Mouse (Mus musculus) intestine, embryonic 16.5 days (tissue): Measurements from ENCODE around the gene Hmgb4. TPM values are rescaled to one million over a fixed set of nuclear protein-coding genes. Genes with fewer than 3 reads are reported as not detected.

Experiments used
- ATAC-seq: fragments of 200-750 bp; cut with Nextera tagmentation; 2 replicates; pipeline ENCODE4 v1.8.0; 2017; ENCODE audit warnings: moderate TSS enrichment, moderate library complexity
- H3K27ac ChIP-seq: fragments of 300-500 bp; sonication (generic); 2 replicates; pipeline ENCODE4 v1.5.1; 2014; ENCODE audit warnings: mild to moderate bottlenecking, low read length
- H3K27me3 ChIP-seq: fragments of 300-500 bp; sonication (generic); replicated peaks from 2 replicates; pipeline ENCODE4 v1.6.1; 2014; ENCODE audit warnings: low read length, control low read depth, mixed read lengths; ENCODE audit not compliant: control insufficient read depth, insufficient read depth
- H3K36me3 ChIP-seq: fragments of 300-500 bp; sonication (generic); 2 replicates; pipeline ENCODE4 v1.6.1; 2014; ENCODE audit warnings: low read length, control low read depth; ENCODE audit not compliant: control insufficient read depth, insufficient read depth
- H3K4me1 ChIP-seq: fragments of 300-500 bp; sonication (generic); 2 replicates; pipeline ENCODE4 v1.6.1; 2014; ENCODE audit warnings: low read length, control low read depth, mixed read lengths; ENCODE audit not compliant: control insufficient read depth, insufficient read depth
- H3K4me2 ChIP-seq: fragments of 300-500 bp; sonication (generic); 2 replicates; pipeline ENCODE4 v1.6.1; 2014; ENCODE audit warnings: low read depth, low read length, control low read depth
- H3K4me3 ChIP-seq: fragments of 300-500 bp; sonication (generic); 2 replicates; pipeline ENCODE4 v1.5.1; 2014; ENCODE audit warnings: mild to moderate bottlenecking, low read length
- H3K9ac ChIP-seq: fragments of 300-500 bp; sonication (generic); 2 replicates; pipeline ENCODE4 v1.6.1; 2014; ENCODE audit warnings: low read depth, low read length
- H3K9me3 ChIP-seq: fragments of 300-500 bp; sonication (generic); 2 replicates; pipeline ENCODE4 v1.6.1; 2016; ENCODE audit warnings: low read length, control low read depth; ENCODE audit not compliant: control insufficient read depth
- WGBS: fragments of 180-500 bp; shearing (Covaris S2); extraction: QIAGEN DNeasy Blood & Tissue Kit; methylation state at CpG from one replicate; pipeline ENCODE4 v1.1.7; 2014; 5-methylcytosine and 5-hydroxymethylcytosine counted together
- polyA plus RNA-seq: library from polyadenylated mRNA; unstranded; fragments of >200 nt; fragmentation: Nextera tagmentation; extraction: Ambion mirVana; gene quantifications from 2 replicates; pipeline ENCODE4 v1.2.1, GENCODE M21; 2015

The Hmgb4 gene
- polyA plus RNA-seq, 1 experiment from 2014 or later, result not detected

DNA sequence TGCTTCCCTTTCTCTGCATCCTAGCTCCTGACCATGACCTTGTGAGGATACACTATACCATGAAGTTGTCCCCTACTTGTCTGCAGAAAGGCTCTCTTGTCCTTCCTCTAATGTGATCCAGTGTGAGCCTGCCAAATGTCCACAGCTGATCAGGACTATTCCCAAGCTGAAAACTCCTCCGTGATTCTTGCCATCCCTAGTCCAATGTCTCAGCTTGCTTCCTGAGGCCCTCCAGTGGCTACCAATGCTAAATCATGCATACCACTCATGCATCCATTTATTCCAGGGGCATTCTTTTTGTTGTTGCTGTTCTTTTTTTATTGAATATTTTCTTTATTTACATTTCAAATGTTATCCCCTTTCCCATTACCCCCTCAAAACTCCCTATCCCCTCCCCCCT, 21.6 kb downstream of the Hmgb4 start:
- WGBS, result 35% methylated on average over 1 of the region's 1 CpGs
- H3K9ac ChIP-seq, result no peak overlapping the region
- H3K27ac ChIP-seq, result no peak overlapping the region
- no peak for ATAC-seq
- no peak overlapping the region for H3K4me2 ChIP-seq
- no peaks in the 10 kb centered on the region for H3K9me3 ChIP-seq
- no peak overlapping the region for H3K4me3 ChIP-seq
- H3K4me1 ChIP-seq, result no peaks in the 10 kb centered on the region
- no peaks in the 10 kb centered on the region for H3K27me3 ChIP-seq
- H3K36me3 ChIP-seq, result no peaks in the 10 kb centered on the region

DNA sequence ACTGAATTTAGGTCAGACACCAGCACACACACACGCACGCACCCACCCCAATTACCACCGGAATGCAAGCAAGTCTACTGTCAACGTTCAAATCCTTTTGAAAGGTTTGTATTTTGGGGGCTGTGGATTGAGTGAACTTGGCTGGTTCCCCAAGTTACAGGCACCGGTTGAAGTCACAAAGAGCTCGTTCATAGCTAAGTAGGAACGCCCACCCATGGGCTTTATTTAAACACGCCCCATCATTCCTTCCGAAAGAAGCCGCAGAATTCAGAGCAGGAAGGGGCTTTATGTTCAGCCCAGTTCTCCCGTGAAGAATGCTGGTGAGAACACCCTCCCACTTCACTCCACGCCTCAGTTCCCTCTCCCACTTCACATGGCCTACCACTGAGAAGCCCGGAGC, 27.3 kb downstream of the Hmgb4 start:
- no peak for ATAC-seq
- no peaks in the 10 kb centered on the region for H3K4me1 ChIP-seq
- no peaks in the 10 kb centered on the region for H3K9me3 ChIP-seq
- no peak overlapping the region for H3K9ac ChIP-seq
- 81% methylated on average over 13 of the region's 13 CpGs for WGBS
- no peak overlapping the region for H3K4me2 ChIP-seq
- no peak overlapping the region for H3K4me3 ChIP-seq
- no peak overlapping the region for H3K27ac ChIP-seq
- no peaks in the 10 kb centered on the region for H3K36me3 ChIP-seq
- no peaks in the 10 kb centered on the region for H3K27me3 ChIP-seq

DNA sequence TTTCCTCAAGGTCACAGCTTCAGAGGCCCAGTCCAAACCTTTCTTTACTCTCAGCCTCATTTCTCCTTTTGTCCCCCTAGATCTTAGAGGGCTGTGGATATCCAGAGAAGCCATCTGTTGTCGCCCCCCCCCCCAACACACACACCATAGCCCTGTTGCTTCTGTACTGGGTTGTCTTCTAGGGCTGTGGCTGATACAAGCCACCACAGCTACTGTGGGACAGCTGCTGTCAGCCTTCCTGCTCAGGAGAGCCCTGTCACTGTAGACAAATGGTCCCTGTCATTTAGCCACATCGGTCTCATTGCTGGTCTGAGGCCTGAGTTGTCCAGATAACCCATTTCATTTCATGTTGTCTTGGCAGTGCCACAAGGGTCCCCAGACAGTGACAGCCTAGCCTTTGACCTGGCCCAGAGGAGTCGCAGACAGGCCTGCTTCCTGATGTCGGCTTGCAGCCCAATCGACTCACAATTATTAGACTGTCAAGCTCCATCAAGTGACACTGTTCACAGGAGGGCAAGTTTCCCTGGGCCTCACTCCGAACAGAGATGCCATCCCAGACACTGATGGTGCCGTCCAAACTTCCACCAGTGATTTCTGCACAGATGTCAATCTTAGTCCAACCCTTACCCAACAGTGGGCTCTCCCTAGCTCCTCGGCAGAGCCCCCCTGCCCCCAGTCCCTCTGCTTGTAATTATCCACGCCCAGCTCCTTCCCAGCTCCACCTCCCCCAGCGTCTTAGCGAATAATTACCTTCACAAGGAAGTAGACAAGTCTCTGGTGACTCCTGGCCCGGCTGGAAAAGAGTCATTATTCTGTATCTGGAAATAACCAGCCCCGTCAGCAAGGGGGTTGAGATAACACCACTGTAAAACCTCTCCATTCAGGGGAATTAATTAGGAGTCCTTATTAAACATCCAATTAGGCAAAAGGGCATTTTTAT, 33.1 kb downstream of the Hmgb4 start:
- peak; percentile 38; the same call in 1 of the 2 replicates for ATAC-seq

DNA sequence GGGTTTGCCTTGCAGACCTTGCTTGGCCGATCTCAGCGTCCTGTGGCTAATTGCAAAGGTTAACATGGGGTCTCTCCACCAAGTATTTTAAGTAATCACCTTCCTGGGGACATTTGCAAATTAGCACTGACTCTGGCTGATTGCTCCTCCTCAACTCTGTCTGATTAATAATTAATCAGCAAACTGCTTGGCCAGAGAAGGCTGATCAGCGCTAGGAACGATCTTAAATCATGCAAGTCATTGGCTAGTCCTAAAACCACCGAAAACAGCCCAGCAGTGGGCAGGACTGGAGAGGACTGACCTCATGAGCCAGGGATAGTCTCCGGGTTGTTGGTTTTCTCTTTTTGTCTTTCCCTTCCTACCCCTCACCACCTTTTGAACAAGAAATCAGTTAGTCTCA, 36.3 kb downstream of the Hmgb4 start:
- Histone ChIP-seq H3K4me3 (no peak overlapping the region), H3K27me3 (no peaks in the 10 kb centered on the region), H3K27ac (no peak overlapping the region), H3K4me2 (no peak overlapping the region), H3K36me3 (no peaks in the 10 kb centered on the region), H3K4me1 (no peaks in the 10 kb centered on the region), H3K9me3 (no peaks in the 10 kb centered on the region), H3K9ac (no peak overlapping the region)
- no peak for ATAC-seq
- WGBS, result 55% methylated on average over 6 of the region's 6 CpGs

More for the DNA sequence above, 33.1 kb downstream of the Hmgb4 start:
- WGBS, result 43% methylated on average over 13 of the region's 13 CpGs
- Histone ChIP-seq H3K4me3 (no peak overlapping the region), H3K9ac (no peak overlapping the region), H3K27ac (no peak overlapping the region), H3K9me3 (no peaks in the 10 kb centered on the region), H3K4me2 (no peak overlapping the region), H3K4me1 (no peaks in the 10 kb centered on the region), H3K27me3 (no peaks in the 10 kb centered on the region), H3K36me3 (no peaks in the 10 kb centered on the region)

DNA sequence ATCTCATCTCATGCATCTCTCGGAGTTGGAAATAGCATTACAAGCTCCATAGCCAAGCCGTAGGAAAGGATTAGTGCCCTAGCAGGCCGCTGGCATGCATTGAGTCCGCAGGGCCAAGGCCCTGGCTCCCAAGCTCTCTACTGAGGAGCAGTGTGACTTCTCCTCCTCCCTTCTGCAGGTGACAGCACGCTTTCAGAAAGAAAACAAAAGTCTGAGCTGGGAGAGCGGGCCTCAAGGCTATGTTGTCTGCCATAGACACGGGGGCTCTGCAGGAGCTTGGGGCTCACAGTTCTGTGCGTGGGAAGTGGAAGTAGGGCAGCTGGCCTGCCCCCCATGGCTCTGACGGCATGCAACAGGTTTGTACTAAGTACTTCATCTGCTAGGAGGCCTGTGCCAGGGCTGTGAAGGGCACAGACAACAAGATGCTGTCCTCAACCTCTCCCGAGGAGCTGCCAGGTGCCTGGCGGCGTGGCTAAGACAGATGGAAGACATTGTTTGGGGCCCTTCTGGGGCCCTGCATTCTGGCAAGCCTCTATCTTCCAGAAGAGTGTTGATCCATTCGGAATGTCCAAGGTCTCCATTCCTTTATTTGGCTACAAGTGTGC, 42.7 kb downstream of the Hmgb4 start:
- Histone ChIP-seq H3K9me3 (no peaks in the 10 kb centered on the region), H3K27ac (no peak overlapping the region), H3K9ac (no peak overlapping the region), H3K36me3 (no peaks in the 10 kb centered on the region), H3K27me3 (no peaks in the 10 kb centered on the region), H3K4me3 (no peak overlapping the region), H3K4me1 (no peaks in the 10 kb centered on the region), H3K4me2 (no peak overlapping the region)
- 65% methylated on average over 13 of the region's 13 CpGs for WGBS
- no peak for ATAC-seq
